Mouse (Mus musculus) bone marrow, adult 2 months (tissue): ENCODE measurements around the gene Cog1.

ENCODE experiments used
- CTCF ChIP-seq: fragments of 200-500 bp; IDR thresholded peaks from 2 replicates; pipeline ENCODE4 v1.5.1; 2011; ENCODE audit warnings: low read length, control low read depth; ENCODE audit not compliant: control insufficient read depth, insufficient read depth
- POLR2A ChIP-seq: fragments of 200-500 bp; IDR thresholded peaks from 2 replicates; pipeline ENCODE4 v1.6.1; 2011; ENCODE audit warnings: low read depth, mild to moderate bottlenecking, control low read depth, low read length, borderline replicate concordance; ENCODE audit not compliant: control insufficient read depth

DNA sequence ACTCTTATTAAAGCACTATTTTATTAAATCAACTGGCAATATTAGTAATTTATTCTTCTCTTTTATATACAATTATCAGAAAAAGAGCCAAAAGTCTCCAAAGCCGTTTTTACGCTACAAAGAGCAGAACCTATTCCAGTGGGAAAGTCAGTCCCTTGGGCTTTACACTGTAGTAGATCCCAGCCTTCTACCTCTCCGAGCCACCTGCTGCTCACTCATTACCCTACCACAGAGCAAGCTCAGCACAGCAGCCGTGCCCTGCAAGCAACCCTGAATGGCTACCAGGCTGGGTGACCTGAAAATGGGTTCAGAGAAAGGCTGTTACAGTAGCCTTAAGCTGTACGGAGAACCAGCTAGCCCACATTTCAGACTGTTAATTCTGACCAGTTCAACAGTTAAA, 25.6 kb downstream of the Cog1 start:
- TF ChIP-seq CTCF, result no peak
- no peak for TF ChIP-seq POLR2A
